Mouse (Mus musculus) hindbrain, embryonic 13.5 days (tissue): ENCODE measurements around the gene Sox5. TPM values are rescaled to one million over a fixed set of nuclear protein-coding genes. Genes with fewer than 3 reads are reported as not detected.

Experiments used
- ATAC-seq: fragments of 200-750 bp; cut with Nextera tagmentation; 2 replicates; pipeline ENCODE4 v1.8.0; 2017; ENCODE audit warnings: moderate TSS enrichment; ENCODE audit not compliant: low FRiP score
- H3K27ac ChIP-seq: fragments of 300-500 bp; sonication (generic); 2 replicates; pipeline ENCODE4 v1.5.1; 2015; ENCODE audit warnings: inconsistent platforms, mild to moderate bottlenecking, moderate library complexity
- H3K27me3 ChIP-seq: fragments of 300-500 bp; sonication (generic); 2 replicates; pipeline ENCODE4 v1.6.1; 2015; ENCODE audit warnings: mild to moderate bottlenecking, inconsistent platforms
- H3K36me3 ChIP-seq: fragments of 300-500 bp; sonication (generic); 2 replicates; pipeline ENCODE4 v1.6.1; 2015; ENCODE audit warnings: mild to moderate bottlenecking, inconsistent platforms
- H3K4me1 ChIP-seq: fragments of 300-500 bp; sonication (generic); replicated peaks from 2 replicates; pipeline ENCODE4 v1.6.1; 2015; ENCODE audit warnings: inconsistent platforms
- H3K4me2 ChIP-seq: fragments of 300-500 bp; sonication (generic); 2 replicates; pipeline ENCODE4 v1.6.1; 2015; ENCODE audit warnings: inconsistent platforms, mild to moderate bottlenecking, moderate library complexity
- H3K4me3 ChIP-seq: fragments of 300-500 bp; sonication (generic); 2 replicates; pipeline ENCODE4 v1.5.1; 2015; ENCODE audit warnings: mild to moderate bottlenecking, inconsistent platforms
- H3K9ac ChIP-seq: fragments of 300-500 bp; sonication (generic); 2 replicates; pipeline ENCODE4 v1.6.1; 2015; ENCODE audit warnings: mild to moderate bottlenecking, inconsistent platforms
- H3K9me3 ChIP-seq: fragments of 300-500 bp; sonication (generic); 2 replicates; pipeline ENCODE4 v1.6.1; 2016; ENCODE audit warnings: inconsistent platforms
- WGBS: fragments of 180-500 bp; shearing (Covaris S2); methylation state at CpG from one replicate; pipeline ENCODE4 v1.1.7; 2015; 5-methylcytosine and 5-hydroxymethylcytosine counted together
- polyA plus RNA-seq: library from polyadenylated mRNA; unstranded; fragments of >200 nt; fragmentation: Nextera tagmentation; extraction: Ambion mirVana; gene quantifications from 2 replicates; pipeline ENCODE4 v1.2.1, GENCODE M21; 2015

The Sox5 gene
- polyA plus RNA-seq, 1 experiment from 2014 or later, result 27.7 TPM

GRCm38 (mm10) chr6:144523479-144523878 is 258.3 kb downstream of the Sox5 start:
- Histone ChIP-seq H3K27ac (no peak overlapping the region), H3K27me3 (no peaks in the 10 kb centered on the region), H3K9ac (no peak overlapping the region), H3K4me2 (no peak overlapping the region), H3K9me3 (no peaks in the 10 kb centered on the region), H3K4me1 (peaks cover 6% of the 10 kb centered on the region), H3K36me3 (no peaks in the 10 kb centered on the region), H3K4me3 (no peak overlapping the region)
- WGBS, result 51% methylated on average over 11 of the region's 11 CpGs
- no peak for ATAC-seq

GRCm38 (mm10) chr6:144518811-144519210 is 263.0 kb downstream of the Sox5 start:
- Histone ChIP-seq H3K4me1 (peaks cover 6% of the 10 kb centered on the region), H3K4me2 (no peak overlapping the region), H3K27me3 (0 out of 2 replicates have a peak, but pooled peaks cover 8% of the 10 kb centered on the region), H3K9me3 (no peaks in the 10 kb centered on the region), H3K36me3 (no peaks in the 10 kb centered on the region), H3K4me3 (no peak overlapping the region), H3K9ac (no peak overlapping the region), H3K27ac (no peak overlapping the region)
- 86% methylated on average over 2 of the region's 2 CpGs for WGBS
- no peak for ATAC-seq

GRCm38 (mm10) chr6:144515905-144516304 is 265.9 kb downstream of the Sox5 start:
- Histone ChIP-seq H3K9me3 (no peaks in the 10 kb centered on the region), H3K36me3 (no peaks in the 10 kb centered on the region), H3K4me1 (0 out of 2 replicates have a peak, but pooled peaks cover 6% of the 10 kb centered on the region), H3K27ac (no peak overlapping the region), H3K27me3 (0 out of 2 replicates have a peak, but pooled peaks cover 8% of the 10 kb centered on the region), H3K4me2 (no peak overlapping the region), H3K4me3 (no peak overlapping the region), H3K9ac (no peak overlapping the region)
- 91% methylated on average over 8 of the region's 8 CpGs for WGBS
- ATAC-seq, result no peak

- no peak overlapping the region for H3K9ac ChIP-seq
- H3K4me1 ChIP-seq, result 0 out of 2 replicates have a peak, but pooled peaks cover 6% of the 10 kb centered on the region
- no peak overlapping the region for H3K4me3 ChIP-seq
- H3K9me3 ChIP-seq, result no peaks in the 10 kb centered on the region
- no peak for ATAC-seq
- no peak overlapping the region for H3K27ac ChIP-seq
- H3K27me3 ChIP-seq, result 0 out of 2 replicates have a peak, but pooled peaks cover 12% of the 10 kb centered on the region
- no peak overlapping the region for H3K4me2 ChIP-seq
- no peaks in the 10 kb centered on the region for H3K36me3 ChIP-seq
- WGBS, result 63% methylated on average over 8 of the region's 8 CpGs
Observed at GRCm38 (mm10) chr6:144513761-144514160, 268.0 kb downstream of the Sox5 start.

GRCm38 (mm10) chr6:144511925-144512324 is 269.9 kb downstream of the Sox5 start:
- Histone ChIP-seq H3K9me3 (no peaks in the 10 kb centered on the region), H3K27me3 (0 out of 2 replicates have a peak, but pooled peaks cover 12% of the 10 kb centered on the region), H3K4me3 (no peak overlapping the region), H3K36me3 (no peaks in the 10 kb centered on the region), H3K27ac (no peak overlapping the region), H3K4me2 (no peak overlapping the region), H3K4me1 (0 out of 2 replicates have a peak, but pooled peaks cover 6% of the 10 kb centered on the region), H3K9ac (no peak overlapping the region)
- no peak for ATAC-seq
- WGBS, result 47% methylated on average over 7 of the region's 7 CpGs

- Histone ChIP-seq H3K9me3 (no peaks in the 10 kb centered on the region), H3K4me3 (no peak overlapping the region), H3K27me3 (0 out of 2 replicates have a peak, but pooled peaks cover 7% of the 10 kb centered on the region), H3K4me1 (0 out of 2 replicates have a peak, but pooled peaks cover 6% of the 10 kb centered on the region), H3K9ac (no peak overlapping the region), H3K4me2 (no peak overlapping the region), H3K36me3 (no peaks in the 10 kb centered on the region), H3K27ac (no peak overlapping the region)
- no peak for ATAC-seq
- WGBS, result 91% methylated on average over 6 of the region's 6 CpGs
Observed at GRCm38 (mm10) chr6:144510147-144510546, 271.6 kb downstream of the Sox5 start.

- Histone ChIP-seq H3K27me3 (no peaks in the 10 kb centered on the region), H3K36me3 (no peaks in the 10 kb centered on the region), H3K9me3 (no peaks in the 10 kb centered on the region), H3K4me2 (no peak overlapping the region), H3K9ac (no peak overlapping the region; the same call in 1 of the 2 replicates), H3K4me1 (peaks cover 9% of the 10 kb centered on the region), H3K4me3 (no peak overlapping the region), H3K27ac (no peak overlapping the region)
- 63% methylated on average over 5 of the region's 5 CpGs for WGBS
- ATAC-seq, result no peak
Observed at GRCm38 (mm10) chr6:144504197-144504551, 277.6 kb downstream of the Sox5 start.

- H3K4me3 ChIP-seq, result no peak overlapping the region
- peaks cover 9% of the 10 kb centered on the region for H3K4me1 ChIP-seq
- no peak overlapping the region; the same call in 1 of the 2 replicates for H3K9ac ChIP-seq
- H3K4me2 ChIP-seq, result 0 out of 2 replicates have a peak overlapping the region, but pooled peaks have one; percentile 18
- H3K27me3 ChIP-seq, result no peaks in the 10 kb centered on the region
- 35% methylated on average over 11 of the region's 11 CpGs for WGBS
- H3K27ac ChIP-seq, result no peak overlapping the region
- H3K36me3 ChIP-seq, result no peaks in the 10 kb centered on the region
- no peak for ATAC-seq
- H3K9me3 ChIP-seq, result no peaks in the 10 kb centered on the region
Observed at GRCm38 (mm10) chr6:144503399-144504196, 278.2 kb downstream of the Sox5 start.

- H3K4me1 ChIP-seq, result peaks cover 9% of the 10 kb centered on the region
- no peak overlapping the region for H3K9ac ChIP-seq
- H3K27me3 ChIP-seq, result no peaks in the 10 kb centered on the region
- 86% methylated on average over 5 of the region's 5 CpGs for WGBS
- H3K4me3 ChIP-seq, result no peak overlapping the region
- H3K9me3 ChIP-seq, result no peaks in the 10 kb centered on the region
- H3K36me3 ChIP-seq, result no peaks in the 10 kb centered on the region
- H3K27ac ChIP-seq, result no peak overlapping the region
- H3K4me2 ChIP-seq, result no peak overlapping the region
- ATAC-seq, result no peak
Observed at GRCm38 (mm10) chr6:144501439-144501838, 280.3 kb downstream of the Sox5 start.

GRCm38 (mm10) chr6:144498177-144498576 is 283.6 kb downstream of the Sox5 start:
- no peaks in the 10 kb centered on the region for H3K9me3 ChIP-seq
- H3K4me1 ChIP-seq, result no peaks in the 10 kb centered on the region
- 93% methylated on average over 5 of the region's 5 CpGs for WGBS
- no peak for ATAC-seq
- H3K9ac ChIP-seq, result no peak overlapping the region
- no peak overlapping the region for H3K27ac ChIP-seq
- H3K4me3 ChIP-seq, result no peak overlapping the region
- H3K4me2 ChIP-seq, result no peak overlapping the region
- H3K36me3 ChIP-seq, result no peaks in the 10 kb centered on the region
- no peaks in the 10 kb centered on the region for H3K27me3 ChIP-seq

- Histone ChIP-seq H3K4me3 (no peak overlapping the region), H3K4me1 (no peaks in the 10 kb centered on the region), H3K9ac (no peak overlapping the region), H3K9me3 (0 out of 2 replicates have a peak, but pooled peaks cover 5% of the 10 kb centered on the region), H3K27me3 (no peaks in the 10 kb centered on the region), H3K36me3 (peaks cover 3% of the 10 kb centered on the region; the same call in 1 of the 2 replicates), H3K27ac (no peak overlapping the region), H3K4me2 (no peak overlapping the region)
- WGBS, result 81% methylated on average over 11 of the region's 11 CpGs
- ATAC-seq, result no peak
Observed at GRCm38 (mm10) chr6:144491761-144492415, 289.9 kb downstream of the Sox5 start.

- Histone ChIP-seq H3K4me3 (no peak overlapping the region), H3K4me2 (no peak overlapping the region), H3K9me3 (peaks cover 11% of the 10 kb centered on the region; the same call in 1 of the 2 replicates), H3K36me3 (peaks cover 5% of the 10 kb centered on the region; the same call in 1 of the 2 replicates), H3K27ac (no peak overlapping the region), H3K4me1 (no peaks in the 10 kb centered on the region), H3K9ac (no peak overlapping the region), H3K27me3 (no peaks in the 10 kb centered on the region)
- no peak for ATAC-seq
- WGBS, result 95% methylated on average over 5 of the region's 5 CpGs
Observed at GRCm38 (mm10) chr6:144490896-144491295, 290.9 kb downstream of the Sox5 start.
